Mouse (Mus musculus): ENCODE measurements around the gene Zbtb17. TPM values are rescaled to one million over a fixed set of nuclear protein-coding genes. Genes with fewer than 3 reads are reported as not detected.

Zbtb17 gene
- total RNA-seq, 2 experiments from 2014 or later = 45.3 to 46.4 TPM

GRCm38 (mm10) chr4:141478794-141479193 is 34.3 kb downstream of the Zbtb17 start:
- H3K27ac ChIP-seq = peak overlapping the region; percentile 84
- intact Hi-C loops (cut with DNase I) = loop anchor here (1.0 kb wide), 1 partner anchor 81 kb away; no protein-coding TSS in a partner anchor
- no peak for DNase-seq (ENCODE audit: extremely low spot score in 1 of 2, low spot score in 2 of 2)
- no peak for TF ChIP-seq CTCF (IDR thresholded peaks at IDR 0.05)
- no peak overlapping the region for H3K4me3 ChIP-seq

- DNase-seq (ENCODE audit: extremely low spot score in 1 of 2, low spot score in 2 of 2) = no peak
- Histone ChIP-seq H3K4me3 (no peak overlapping the region), H3K27ac (peak overlapping the region; percentile 84; the same call in 1 of the 2 replicates)
- intact Hi-C loops (cut with DNase I) = no loop called here
- TF ChIP-seq CTCF (IDR thresholded peaks at IDR 0.05) = no peak; the same call in 1 of the 2 replicates
Measured at GRCm38 (mm10) chr4:141479411-141479810, 35.0 kb downstream of the Zbtb17 start.

- TF ChIP-seq CTCF (IDR thresholded peaks at IDR 0.05) = no peak
- Histone ChIP-seq H3K4me3 (no peak overlapping the region), H3K27ac (no peak overlapping the region)
- intact Hi-C loops (cut with DNase I) = no loop called here
- no peak for DNase-seq (ENCODE audit: extremely low spot score in 1 of 2, low spot score in 2 of 2)
Measured at GRCm38 (mm10) chr4:141484071-141484470, 39.6 kb downstream of the Zbtb17 start.

- no peak for TF ChIP-seq CTCF (IDR thresholded peaks at IDR 0.05)
- no peak for DNase-seq (ENCODE audit: extremely low spot score in 1 of 2, low spot score in 2 of 2)
- no peak overlapping the region for H3K4me3 ChIP-seq
- no peak overlapping the region for H3K27ac ChIP-seq
- intact Hi-C loops (cut with DNase I) = no loop called here
Measured at GRCm38 (mm10) chr4:141487581-141487980, 43.1 kb downstream of the Zbtb17 start.

- no peak for DNase-seq (ENCODE audit: extremely low spot score in 1 of 2, low spot score in 2 of 2)
Measured at GRCm38 (mm10) chr4:141488670-141489069, 44.2 kb downstream of the Zbtb17 start.

GRCm38 (mm10) chr4:141500637-141501036 is 56.2 kb downstream of the Zbtb17 start:
- DNase-seq (ENCODE audit: extremely low spot score in 1 of 2, low spot score in 2 of 2) = no peak
- intact Hi-C loops (cut with DNase I) = no loop called here
- no peak for TF ChIP-seq CTCF (IDR thresholded peaks at IDR 0.05)
- no peak overlapping the region for H3K4me3 ChIP-seq
- peak overlapping the region; percentile 79 for H3K27ac ChIP-seq

More at GRCm38 (mm10) chr4:141488670-141489069, 44.2 kb downstream of the Zbtb17 start:
- intact Hi-C loops (cut with DNase I) = no loop called here
- Histone ChIP-seq H3K27ac (no peak overlapping the region), H3K4me3 (no peak overlapping the region)
- peak; percentile 49 for TF ChIP-seq CTCF (IDR thresholded peaks at IDR 0.05)

- no peak for DNase-seq (ENCODE audit: extremely low spot score in 1 of 2, low spot score in 2 of 2)
- intact Hi-C loops (cut with DNase I) = no loop called here
- H3K4me3 ChIP-seq = no peak overlapping the region
- H3K27ac ChIP-seq = peak overlapping the region; percentile 79
- TF ChIP-seq CTCF (IDR thresholded peaks at IDR 0.05) = no peak
Measured at GRCm38 (mm10) chr4:141501058-141501457, 56.6 kb downstream of the Zbtb17 start.

GRCm38 (mm10) chr4:141502723-141503122 is 58.3 kb downstream of the Zbtb17 start:
- no peak for DNase-seq (ENCODE audit: extremely low spot score in 1 of 2, low spot score in 2 of 2)
- intact Hi-C loops (cut with DNase I) = no loop called here
- TF ChIP-seq CTCF (IDR thresholded peaks at IDR 0.05) = no peak
- H3K27ac ChIP-seq = peak overlapping the region; percentile 70
- H3K4me3 ChIP-seq = no peak overlapping the region

GRCm38 (mm10) chr4:141504471-141504870 is 60.0 kb downstream of the Zbtb17 start:
- Histone ChIP-seq H3K27ac (no peak overlapping the region), H3K4me3 (no peak overlapping the region)
- DNase-seq (ENCODE audit: extremely low spot score in 1 of 2, low spot score in 2 of 2) = no peak
- TF ChIP-seq CTCF (IDR thresholded peaks at IDR 0.05) = no peak
- intact Hi-C loops (cut with DNase I) = no loop called here

GRCm38 (mm10) chr4:141505810-141506209 is 61.4 kb downstream of the Zbtb17 start:
- no peak for TF ChIP-seq CTCF (IDR thresholded peaks at IDR 0.05)
- H3K4me3 ChIP-seq = no peak overlapping the region
- H3K27ac ChIP-seq = no peak overlapping the region; the same call in 1 of the 2 replicates
- intact Hi-C loops (cut with DNase I) = no loop called here
- DNase-seq (ENCODE audit: extremely low spot score in 1 of 2, low spot score in 2 of 2) = no peak

- H3K4me3 ChIP-seq = no peak overlapping the region
- intact Hi-C loops (cut with DNase I) = no loop called here
- peak overlapping the region; percentile 62; the same call in 1 of the 2 replicates for H3K27ac ChIP-seq
- peak; percentile 55 to 65 for DNase-seq (ENCODE audit: extremely low spot score in 1 of 2, low spot score in 2 of 2)
- no peak; the same call in 1 of the 2 replicates for TF ChIP-seq CTCF (IDR thresholded peaks at IDR 0.05)
Measured at GRCm38 (mm10) chr4:141506352-141506751, 61.9 kb downstream of the Zbtb17 start.

- intact Hi-C loops (cut with DNase I) = no loop called here
- TF ChIP-seq CTCF (IDR thresholded peaks at IDR 0.05) = peak; percentile 29
- Histone ChIP-seq H3K4me3 (no peak overlapping the region), H3K27ac (peak overlapping the region; percentile 62; the same call in 1 of the 2 replicates)
- DNase-seq (ENCODE audit: extremely low spot score in 1 of 2, low spot score in 2 of 2) = no peak
Measured at GRCm38 (mm10) chr4:141506893-141507292, 62.4 kb downstream of the Zbtb17 start.

- TF ChIP-seq CTCF (IDR thresholded peaks at IDR 0.05) = no peak
- intact Hi-C loops (cut with DNase I) = no loop called here
- Histone ChIP-seq H3K4me3 (no peak overlapping the region), H3K27ac (no peak overlapping the region)
- no peak for DNase-seq (ENCODE audit: extremely low spot score in 1 of 2, low spot score in 2 of 2)
Measured at GRCm38 (mm10) chr4:141510457-141510856, 66.0 kb downstream of the Zbtb17 start.
